Mouse (Mus musculus) olfactory bulb, adult 2 months (tissue): ENCODE data around the gene Btg2. TPM values are rescaled to one million over a fixed set of nuclear protein-coding genes. Genes with fewer than 3 reads are reported as not detected.

Experiments
- H3K27ac ChIP-seq: fragments of 200-500 bp; 2 replicates; pipeline ENCODE4 v1.5.1; 2012; ENCODE audit warnings: low read depth, low read length; ENCODE audit not compliant: insufficient read depth
- H3K4me1 ChIP-seq: fragments of 200-500 bp; 2 replicates; pipeline ENCODE4 v1.6.1; 2012; ENCODE audit warnings: low read length; ENCODE audit not compliant: control insufficient read depth, insufficient read depth
- H3K4me3 ChIP-seq: fragments of 200-500 bp; 2 replicates; pipeline ENCODE4 v1.5.1; 2012; ENCODE audit warnings: mild to moderate bottlenecking, low read depth, low read length, moderate library complexity; ENCODE audit not compliant: insufficient read depth
- CTCF ChIP-seq: fragments of 200-500 bp; IDR thresholded peaks from 2 replicates; pipeline ENCODE4 v1.5.1; 2012; ENCODE audit warnings: low read depth, mild to moderate bottlenecking, low read length, moderate library complexity; ENCODE audit not compliant: insufficient read depth
- POLR2A ChIP-seq: fragments of 200-500 bp; IDR thresholded peaks from 2 replicates; pipeline ENCODE4 v1.6.1; 2012; ENCODE audit warnings: mild to moderate bottlenecking, low read depth, low read length, moderate library complexity; ENCODE audit not compliant: insufficient read depth
- WGBS: fragments of 180-500 bp; shearing (Covaris S2); methylation state at CpG from one replicate; pipeline ENCODE4 v1.1.7; 2018; 5-methylcytosine and 5-hydroxymethylcytosine counted together
- polyA plus RNA-seq: library from polyadenylated mRNA; stranded (reverse); fragments of >200 nt; gene quantifications from 2 replicates; pipeline ENCODE4 v1.2.4, GENCODE M21; 2012; ENCODE audit warnings: low replicate concordance; ENCODE audit not compliant: missing spikeins, insufficient read depth, insufficient read length

The Btg2 gene
- polyA plus RNA-seq, 1 experiment: 111 TPM

DNA sequence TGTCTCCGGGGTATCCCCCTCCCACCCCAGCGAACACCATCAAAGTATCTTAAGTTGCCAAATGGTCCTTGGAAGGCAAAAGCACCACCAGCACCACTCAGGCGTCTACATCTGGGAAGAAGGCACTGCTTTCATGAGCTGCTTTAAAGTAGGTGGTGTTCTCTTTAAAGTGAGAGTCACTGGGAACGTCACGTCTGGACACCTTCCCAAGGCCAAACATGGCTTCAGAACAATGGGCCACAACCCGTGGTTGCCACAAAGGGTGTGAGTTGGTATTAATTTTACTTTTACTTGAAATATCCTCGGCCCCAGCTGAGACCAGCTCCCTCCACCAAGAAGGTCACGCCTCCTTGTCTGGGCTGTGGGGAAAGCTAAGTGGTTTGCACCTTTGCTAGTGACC, 21.2 kb downstream of the Btg2 start:
- 90% methylated on average over 8 of the region's 8 CpGs for WGBS
- Histone ChIP-seq H3K4me1 (peaks cover 20% of the 10 kb centered on the region), H3K27ac (no peak overlapping the region), H3K4me3 (no peak overlapping the region)
- TF ChIP-seq CTCF (no peak), POLR2A (no peak)

DNA sequence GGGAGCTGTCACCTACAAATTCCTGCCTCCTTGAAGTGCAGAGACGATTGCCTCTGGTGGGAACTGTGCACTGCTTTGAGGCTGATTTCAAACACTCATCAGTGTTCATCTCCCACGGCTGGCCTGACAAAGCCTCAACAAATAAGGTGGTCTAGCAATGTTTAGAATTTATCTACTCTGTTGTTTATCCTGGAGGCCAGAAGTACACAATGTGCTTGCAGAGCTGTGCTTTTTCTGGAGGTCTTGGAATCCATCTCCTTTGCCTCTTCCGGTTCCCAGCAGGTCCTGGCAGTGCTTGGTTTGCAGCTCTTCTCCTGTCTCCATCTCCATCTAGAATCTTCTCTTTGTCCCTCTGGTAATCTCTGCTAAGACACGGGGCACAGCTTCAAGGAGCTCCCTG, 22.6 kb downstream of the Btg2 start:
- Histone ChIP-seq H3K27ac (no peak overlapping the region), H3K4me1 (peaks cover 12% of the 10 kb centered on the region), H3K4me3 (no peak overlapping the region)
- no peak for TF ChIP-seq CTCF
- no peak for TF ChIP-seq POLR2A
- 76% methylated on average over 4 of the region's 4 CpGs for WGBS

DNA sequence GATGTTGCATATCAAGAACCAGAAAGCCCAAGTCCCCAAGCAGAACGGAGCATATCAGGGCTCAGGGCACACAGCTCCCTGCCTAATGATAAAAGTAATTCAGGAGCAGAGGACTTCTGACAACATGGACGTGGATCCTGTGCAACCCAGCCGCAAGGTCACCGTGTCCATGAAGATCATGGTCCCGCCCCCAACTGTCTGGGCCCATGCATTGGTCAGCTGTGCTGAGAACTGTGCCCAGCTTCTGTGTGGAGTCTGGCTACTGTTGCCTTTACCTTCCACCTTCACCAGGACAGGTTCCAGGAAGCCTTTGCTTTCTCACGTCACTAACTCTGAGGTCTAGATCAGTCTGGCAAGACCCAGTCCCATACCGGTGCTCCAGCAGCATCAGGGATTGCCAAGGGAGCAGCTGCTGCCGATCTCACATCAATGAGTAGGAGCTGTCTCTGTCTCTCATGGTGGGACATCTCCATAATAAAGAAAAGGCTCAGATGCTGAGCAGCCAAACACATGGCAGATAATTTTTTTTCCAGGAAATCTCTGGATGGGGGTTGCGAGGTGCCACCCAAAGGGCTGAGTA, 23.2 kb downstream of the Btg2 start:
- Histone ChIP-seq H3K4me3 (no peak overlapping the region), H3K27ac (no peak overlapping the region), H3K4me1 (peaks cover 8% of the 10 kb centered on the region)
- 88% methylated on average over 9 of the region's 9 CpGs for WGBS
- TF ChIP-seq POLR2A (no peak), CTCF (no peak)

DNA sequence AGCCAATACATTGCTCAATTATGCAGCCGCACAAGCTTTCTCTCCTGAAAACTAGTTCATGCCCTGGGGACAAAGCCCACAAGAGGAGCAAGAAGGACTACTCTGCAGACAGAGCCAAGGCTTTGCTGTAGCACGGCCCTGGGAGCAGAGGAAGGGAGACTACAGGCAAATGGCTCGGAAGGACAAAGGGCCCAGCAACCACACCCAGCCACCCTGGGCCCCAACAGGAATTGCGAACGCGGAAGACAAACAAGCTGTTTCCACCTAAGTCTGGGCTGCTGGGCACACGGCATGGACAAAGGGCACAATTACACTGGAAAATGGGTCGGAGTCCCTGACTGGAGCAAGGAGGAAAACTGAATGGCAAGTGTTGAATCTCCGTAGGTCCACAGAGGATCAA, 23.9 kb downstream of the Btg2 start:
- Histone ChIP-seq H3K27ac (no peak overlapping the region), H3K4me3 (no peak overlapping the region), H3K4me1 (peaks cover 1% of the 10 kb centered on the region)
- TF ChIP-seq POLR2A (no peak), CTCF (no peak)
- WGBS: 80% methylated on average over 9 of the region's 9 CpGs

DNA sequence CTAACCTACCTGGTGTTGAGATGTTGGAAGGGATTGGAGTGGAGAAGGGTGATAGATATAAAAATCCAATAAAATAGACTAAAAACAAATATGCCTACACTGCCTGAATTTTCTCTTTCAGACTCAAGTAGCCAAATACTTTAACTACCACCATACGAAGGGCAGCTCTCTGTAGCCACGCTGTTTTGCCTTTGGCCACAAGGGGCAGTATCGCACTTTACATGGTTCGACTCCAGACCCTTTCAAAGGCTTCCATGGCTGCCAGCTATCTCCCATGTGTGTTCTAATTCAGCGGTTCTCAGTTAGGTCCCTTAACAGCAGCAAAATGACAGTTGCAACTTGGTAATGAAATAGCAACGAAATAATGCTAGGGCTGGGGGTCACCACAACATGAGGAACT, 25.7 kb downstream of the Btg2 start:
- 7% methylated on average over 6 of the region's 6 CpGs for WGBS
- Histone ChIP-seq H3K4me3 (no peak overlapping the region), H3K27ac (no peak overlapping the region), H3K4me1 (no peaks in the 10 kb centered on the region; the same call in 1 of the 2 replicates)
- TF ChIP-seq POLR2A (no peak), CTCF (peak; percentile 46; the same call in 1 of the 2 replicates)

DNA sequence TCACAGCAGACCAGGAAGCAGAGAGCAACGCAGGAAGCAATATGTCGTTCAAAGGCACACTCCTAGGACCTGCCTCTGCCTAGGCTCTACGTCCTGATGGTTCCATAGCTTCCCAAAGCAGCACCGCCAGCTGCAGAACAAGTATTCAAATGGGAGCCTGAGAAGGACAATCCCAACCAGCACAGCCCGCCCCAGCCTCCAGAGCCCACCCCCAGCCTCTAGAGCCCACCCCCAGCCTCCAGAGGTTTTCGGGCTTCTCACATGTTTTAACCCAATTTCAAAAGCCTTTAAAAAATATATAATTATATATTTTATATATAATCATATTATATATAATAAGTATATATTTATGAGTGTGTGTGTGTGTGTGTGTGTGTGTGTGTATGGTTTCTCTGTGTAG, 29.4 kb downstream of the Btg2 start:
- Histone ChIP-seq H3K4me1 (peaks cover 5% of the 10 kb centered on the region; the same call in 1 of the 2 replicates), H3K4me3 (no peak overlapping the region), H3K27ac (no peak overlapping the region)
- 78% methylated on average over 6 of the region's 6 CpGs for WGBS
- no peak for TF ChIP-seq POLR2A
- TF ChIP-seq CTCF: no peak

DNA sequence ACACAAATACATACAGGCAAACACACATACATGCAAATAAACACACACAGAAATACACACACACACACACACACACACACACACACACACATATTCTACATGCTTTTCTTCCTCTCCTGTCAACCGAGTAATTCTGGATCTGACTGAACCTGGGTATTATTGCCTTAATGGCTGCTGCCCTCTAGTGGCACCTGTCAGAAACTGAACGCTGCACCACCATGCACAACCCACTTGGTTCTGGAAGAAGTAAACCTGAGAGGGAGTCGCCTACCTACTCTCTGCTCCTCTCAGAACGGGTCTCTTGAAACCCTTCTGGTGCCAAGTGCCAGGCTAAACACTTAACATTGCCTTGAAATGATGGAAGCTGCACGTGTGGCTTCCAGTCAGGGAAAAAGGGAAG, 30.2 kb downstream of the Btg2 start:
- Histone ChIP-seq H3K4me1 (peaks cover 5% of the 10 kb centered on the region; the same call in 1 of the 2 replicates), H3K4me3 (no peak overlapping the region), H3K27ac (no peak overlapping the region)
- 3% methylated on average over 5 of the region's 5 CpGs for WGBS
- TF ChIP-seq POLR2A (no peak), CTCF (no peak)

DNA sequence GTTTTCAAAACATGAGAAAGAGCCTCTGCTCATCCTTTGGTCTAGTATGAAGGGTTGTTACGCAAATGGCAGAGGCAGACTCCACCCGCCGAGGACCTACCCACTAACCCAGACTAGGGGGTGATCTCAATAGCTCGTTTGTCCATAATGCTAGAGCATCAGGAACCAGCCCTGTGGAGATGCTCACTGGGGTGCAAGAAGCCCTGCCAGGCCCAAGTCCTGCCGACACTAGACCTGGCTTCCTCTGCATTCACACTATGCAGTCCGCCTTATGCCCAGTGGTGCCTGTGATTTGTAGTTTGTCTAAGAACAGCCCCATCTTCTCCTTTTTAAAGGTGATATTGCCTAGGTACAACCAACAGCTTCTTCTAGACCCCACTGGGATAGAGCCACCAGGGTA, 31.5 kb downstream of the Btg2 start:
- Histone ChIP-seq H3K4me3 (no peak overlapping the region), H3K27ac (no peak overlapping the region), H3K4me1 (peaks cover 5% of the 10 kb centered on the region; the same call in 1 of the 2 replicates)
- WGBS: 91% methylated on average over 6 of the region's 6 CpGs
- no peak for TF ChIP-seq CTCF
- TF ChIP-seq POLR2A: no peak

DNA sequence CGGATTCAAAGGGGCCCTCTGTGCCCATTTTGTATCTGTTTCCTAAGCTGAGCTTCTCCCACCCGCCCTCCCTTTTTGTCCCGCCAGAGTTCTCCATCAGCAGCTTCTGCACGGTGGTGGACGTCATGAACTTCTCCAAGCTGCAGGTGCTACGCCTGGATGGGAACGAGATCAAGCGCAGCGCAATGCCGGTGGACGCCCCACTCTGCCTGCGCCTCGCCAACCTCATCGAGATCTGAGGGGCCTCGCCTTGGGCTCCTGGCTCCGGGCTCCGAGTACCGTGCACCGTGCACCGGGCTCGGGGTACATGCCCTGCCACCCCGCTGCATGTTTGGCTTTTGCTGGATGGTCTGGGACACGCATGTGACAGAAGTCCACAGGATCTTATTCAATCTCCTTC, 32.5 kb downstream of the Btg2 start:
- Histone ChIP-seq H3K27ac (no peak overlapping the region), H3K4me3 (no peak overlapping the region), H3K4me1 (peaks cover 9% of the 10 kb centered on the region; the same call in 1 of the 2 replicates)
- no peak for TF ChIP-seq POLR2A
- no peak for TF ChIP-seq CTCF
- WGBS: 37% methylated on average over 23 of the region's 23 CpGs
